Mouse (Mus musculus): ENCODE measurements around the gene Atoh8. TPM values are rescaled to one million over a fixed set of nuclear protein-coding genes. Genes with fewer than 3 reads are reported as not detected.
A peak's percentile ranks its signal among the peaks of the same experiment; 100 is the strongest.

Gene Atoh8
- total and polyA plus RNA-seq, 3 experiments, result 11.0 to 13.5 (median 12.7) TPM

DNA sequence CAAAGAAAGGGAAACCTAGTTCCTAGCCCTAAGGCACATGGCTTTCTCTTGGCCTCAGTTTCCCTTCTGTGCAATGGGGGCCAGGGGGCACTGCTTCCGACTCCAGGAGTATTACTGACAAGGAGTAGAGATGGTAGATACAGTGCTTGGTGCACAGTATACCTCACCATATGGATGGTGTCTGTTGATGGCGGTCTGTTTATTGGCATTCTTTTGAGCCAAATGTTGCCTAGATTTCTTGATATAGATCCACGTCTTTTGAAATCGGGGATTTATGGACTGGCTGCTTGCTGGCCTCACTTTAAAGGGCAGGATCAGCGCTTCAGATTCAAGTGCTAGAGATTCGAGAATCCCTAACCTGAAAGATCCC is 18.0 kb downstream of the Atoh8 start:
- no peaks in the 10 kb centered on the region for H3K27me3 ChIP-seq (ENCODE audit: control insufficient read depth, insufficient read depth, low read length)
- intact Hi-C loops (cut with DNase I), result loop anchor here (1.0 to 2.0 kb wide), 3 partner anchors 17 to 43 kb away; no protein-coding TSS in a partner anchor
- H3K27ac ChIP-seq, result peak overlapping the region; percentile 88
- H3K36me3 ChIP-seq (ENCODE audit: control insufficient read depth, insufficient read depth, low read length), result peaks cover 12% of the 10 kb centered on the region
- peak overlapping the region; percentile 24; the same call in 1 of the 2 replicates for H3K4me3 ChIP-seq
- TF ChIP-seq EP300 (IDR thresholded peaks at IDR 0.05; ENCODE audit: insufficient read depth, low read depth, low read length), result no peak
- TF ChIP-seq POLR2A (IDR thresholded peaks at IDR 0.05; ENCODE audit: insufficient read depth, low read depth, low read length), result no peak
- TF ChIP-seq CTCF (IDR thresholded peaks at IDR 0.05), result no peak
- peak overlapping the region; percentile 29; the same call in 1 of the 2 replicates for H3K9ac ChIP-seq (ENCODE audit: low read depth, low read length)
- WGBS, result 75% methylated on average over 6 of the region's 6 CpGs
- peaks cover 34% of the 10 kb centered on the region for H3K4me1 ChIP-seq (ENCODE audit: control insufficient read depth, insufficient read depth, low read length)
- no peaks in the 10 kb centered on the region for H3K79me2 ChIP-seq (replicated peaks; ENCODE audit: control insufficient read depth, insufficient read depth, low read length)
- no peak for DNase-seq

DNA sequence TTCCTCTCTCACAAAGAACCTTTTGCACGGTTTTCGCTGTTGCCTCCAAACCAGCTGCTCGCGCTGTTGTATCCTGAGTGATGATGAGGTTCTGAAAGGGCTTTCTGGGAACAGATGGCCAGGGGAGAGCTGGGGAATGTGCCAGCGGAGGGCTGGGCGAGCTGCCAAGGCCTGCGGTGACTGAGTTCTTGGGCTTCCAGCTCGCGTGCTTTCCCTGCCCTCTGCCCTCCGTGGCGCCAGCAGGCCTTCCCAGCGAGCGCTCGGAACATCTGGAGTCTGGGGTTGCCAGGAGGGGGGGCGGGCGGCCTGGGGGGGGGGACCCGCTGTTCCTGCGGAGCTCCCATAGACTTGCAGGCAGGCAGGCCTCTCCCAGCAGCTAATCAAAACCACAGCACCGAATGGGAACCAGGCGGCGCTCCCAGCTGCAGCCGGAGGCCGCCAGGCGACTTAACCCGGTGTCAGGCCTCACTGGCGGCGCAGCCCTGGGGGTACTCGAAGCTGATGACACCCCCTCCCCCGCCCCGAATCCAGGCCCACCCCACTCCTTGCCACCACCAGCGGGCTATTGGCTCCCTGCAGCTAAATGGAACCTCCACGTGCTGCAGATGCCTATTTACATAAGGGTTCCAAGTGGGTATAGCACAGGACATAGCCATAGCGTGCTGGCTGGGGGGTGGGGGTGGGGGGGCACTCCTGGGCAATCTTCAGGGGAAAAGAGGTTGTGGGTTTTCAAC is 18.5 kb downstream of the Atoh8 start:
- WGBS, result under 1% methylated on average over 33 of the region's 33 CpGs
- H3K4me3 ChIP-seq, result peak overlapping the region; percentile 24; the same call in 1 of the 2 replicates

DNA sequence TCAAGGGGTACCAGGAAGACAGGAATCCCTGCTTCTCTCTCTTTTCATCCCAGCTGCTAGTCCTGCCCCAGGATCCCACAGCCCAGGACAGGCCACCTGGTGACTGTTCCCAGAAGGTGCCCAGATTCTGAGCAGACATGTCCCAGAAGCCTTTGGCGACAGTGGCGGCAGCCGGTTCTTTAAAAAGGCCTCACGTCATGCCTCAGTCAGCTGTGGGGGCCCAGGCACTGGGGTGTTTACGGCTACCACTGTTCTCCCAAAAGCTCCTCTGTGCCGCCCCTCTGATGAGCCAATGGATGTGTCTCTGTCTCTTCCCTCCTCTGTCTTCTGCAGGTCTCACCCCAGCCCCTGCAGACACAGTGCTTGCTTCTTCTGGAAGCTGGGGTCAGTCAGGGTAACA is 19.8 kb downstream of the Atoh8 start:
- no peak overlapping the region for H3K4me3 ChIP-seq
- H3K79me2 ChIP-seq (replicated peaks; ENCODE audit: control insufficient read depth, insufficient read depth, low read length), result no peaks in the 10 kb centered on the region
- 64% methylated on average over 6 of the region's 6 CpGs for WGBS
- no peaks in the 10 kb centered on the region for H3K27me3 ChIP-seq (ENCODE audit: control insufficient read depth, insufficient read depth, low read length)
- H3K4me1 ChIP-seq (ENCODE audit: control insufficient read depth, insufficient read depth, low read length), result peaks cover 33% of the 10 kb centered on the region
- peak; percentile 26; the same call in 1 of the 2 replicates for TF ChIP-seq CTCF (IDR thresholded peaks at IDR 0.05)
- no peak for TF ChIP-seq EP300 (IDR thresholded peaks at IDR 0.05; ENCODE audit: insufficient read depth, low read depth, low read length)
- peak overlapping the region; percentile 15 for H3K9ac ChIP-seq (ENCODE audit: low read depth, low read length)
- peak; percentile 53 to 75 for DNase-seq
- intact Hi-C loops (cut with DNase I), result no loop called here
- peaks cover 12% of the 10 kb centered on the region for H3K36me3 ChIP-seq (ENCODE audit: control insufficient read depth, insufficient read depth, low read length)
- H3K27ac ChIP-seq, result peak overlapping the region; percentile 88

More for the DNA sequence above, 18.5 kb downstream of the Atoh8 start:
- intact Hi-C loops (cut with DNase I), result loop anchor here (1.0 to 2.0 kb wide), 4 partner anchors 16 to 44 kb away; no protein-coding TSS in a partner anchor
- H3K79me2 ChIP-seq (replicated peaks; ENCODE audit: control insufficient read depth, insufficient read depth, low read length), result no peaks in the 10 kb centered on the region
- peak; percentile 39; the same call in 1 of the 2 replicates for TF ChIP-seq POLR2A (IDR thresholded peaks at IDR 0.05; ENCODE audit: insufficient read depth, low read depth, low read length)
- TF ChIP-seq CTCF (IDR thresholded peaks at IDR 0.05), result peak; percentile 67
- TF ChIP-seq EP300 (IDR thresholded peaks at IDR 0.05; ENCODE audit: insufficient read depth, low read depth, low read length), result peak; percentile 99
- H3K27me3 ChIP-seq (ENCODE audit: control insufficient read depth, insufficient read depth, low read length), result no peaks in the 10 kb centered on the region
- peak; percentile 99 for DNase-seq
- H3K9ac ChIP-seq (ENCODE audit: low read depth, low read length), result peak overlapping the region; percentile 29; the same call in 1 of the 2 replicates
- peaks cover 32% of the 10 kb centered on the region for H3K4me1 ChIP-seq (ENCODE audit: control insufficient read depth, insufficient read depth, low read length)
- H3K27ac ChIP-seq, result peak overlapping the region; percentile 88
- H3K36me3 ChIP-seq (ENCODE audit: control insufficient read depth, insufficient read depth, low read length), result peaks cover 12% of the 10 kb centered on the region

DNA sequence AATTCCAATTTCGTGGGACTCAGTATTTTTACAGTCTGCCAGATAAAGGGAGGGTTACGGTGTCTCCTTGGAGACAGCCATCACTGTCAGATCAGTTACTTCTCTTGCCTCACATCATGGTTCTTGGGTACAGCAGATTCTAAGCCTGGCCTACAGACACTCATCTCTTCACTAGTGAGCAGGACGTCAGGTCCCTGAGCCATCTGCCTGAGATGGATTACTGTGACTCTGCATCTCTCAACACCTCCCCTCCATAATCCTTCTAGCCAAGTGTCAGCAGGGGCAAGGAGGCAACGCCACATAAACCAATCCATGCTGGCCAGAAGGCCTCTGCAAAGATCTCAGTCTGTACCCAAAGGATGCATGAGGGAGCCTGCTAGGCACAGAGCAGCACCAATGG is 24.0 kb downstream of the Atoh8 start:
- TF ChIP-seq EP300 (IDR thresholded peaks at IDR 0.05; ENCODE audit: insufficient read depth, low read depth, low read length), result no peak
- no peak for TF ChIP-seq POLR2A (IDR thresholded peaks at IDR 0.05; ENCODE audit: insufficient read depth, low read depth, low read length)
- TF ChIP-seq CTCF (IDR thresholded peaks at IDR 0.05), result no peak
- Histone ChIP-seq H3K27me3 (ENCODE audit: control insufficient read depth, insufficient read depth, low read length) (no peaks in the 10 kb centered on the region), H3K36me3 (ENCODE audit: control insufficient read depth, insufficient read depth, low read length) (peaks cover 5% of the 10 kb centered on the region), H3K27ac (no peak overlapping the region), H3K4me1 (ENCODE audit: control insufficient read depth, insufficient read depth, low read length) (peaks cover 18% of the 10 kb centered on the region), H3K4me3 (no peak overlapping the region), H3K79me2 (replicated peaks; ENCODE audit: control insufficient read depth, insufficient read depth, low read length) (no peaks in the 10 kb centered on the region), H3K9ac (ENCODE audit: low read depth, low read length) (no peak overlapping the region)
- intact Hi-C loops (cut with DNase I), result no loop called here
- WGBS, result 78% methylated on average over 4 of the region's 4 CpGs
- no peak for DNase-seq

DNA sequence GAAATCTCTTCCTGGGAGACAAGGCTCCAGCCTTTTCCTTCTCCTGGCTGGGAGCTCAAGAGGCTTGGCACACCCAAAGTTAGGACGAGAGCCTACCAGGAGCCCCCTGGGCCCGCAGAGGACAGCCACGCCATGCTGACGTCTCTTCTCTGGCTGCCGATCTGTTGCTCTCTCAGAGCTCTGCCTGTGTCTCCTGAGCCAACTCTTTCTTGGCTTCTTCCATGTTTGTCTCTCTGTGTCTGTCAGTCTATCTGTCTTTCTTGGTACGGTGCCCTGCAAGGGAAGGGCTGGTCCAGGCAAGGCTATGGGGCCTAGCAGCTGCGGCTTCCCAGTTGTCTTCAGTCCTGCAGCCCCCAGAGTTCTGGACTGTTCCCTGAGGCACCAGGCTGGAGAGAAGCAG is 24.6 kb downstream of the Atoh8 start:
- no peak for TF ChIP-seq CTCF (IDR thresholded peaks at IDR 0.05)
- no peak for TF ChIP-seq POLR2A (IDR thresholded peaks at IDR 0.05; ENCODE audit: insufficient read depth, low read depth, low read length)
- TF ChIP-seq EP300 (IDR thresholded peaks at IDR 0.05; ENCODE audit: insufficient read depth, low read depth, low read length), result no peak

DNA sequence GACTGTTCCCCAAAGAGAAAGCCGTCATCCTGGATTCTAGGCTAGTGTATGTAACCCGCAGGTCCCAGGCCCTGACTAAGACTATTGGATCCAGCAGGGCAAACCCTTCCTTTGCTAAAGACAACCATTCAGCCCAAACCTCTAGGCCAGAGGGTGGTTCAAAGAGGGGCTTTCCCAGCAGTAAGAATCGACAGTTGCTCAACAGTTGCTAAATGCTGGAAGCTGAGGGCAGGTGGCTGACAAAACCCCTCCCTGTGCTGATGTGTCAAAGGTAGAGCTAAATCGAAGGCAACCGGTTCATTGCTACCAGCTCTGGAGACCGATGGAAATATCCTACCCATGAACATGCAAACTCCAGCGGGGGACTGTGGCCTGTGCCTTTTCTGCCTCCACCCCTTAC is 25.6 kb downstream of the Atoh8 start:
- WGBS, result 92% methylated on average over 7 of the region's 7 CpGs
- TF ChIP-seq POLR2A (IDR thresholded peaks at IDR 0.05; ENCODE audit: insufficient read depth, low read depth, low read length) (no peak), CTCF (IDR thresholded peaks at IDR 0.05) (no peak), EP300 (IDR thresholded peaks at IDR 0.05; ENCODE audit: insufficient read depth, low read depth, low read length) (no peak)

More for the DNA sequence above, 24.6 kb downstream of the Atoh8 start:
- Histone ChIP-seq H3K4me1 (ENCODE audit: control insufficient read depth, insufficient read depth, low read length) (peaks cover 15% of the 10 kb centered on the region), H3K27me3 (ENCODE audit: control insufficient read depth, insufficient read depth, low read length) (no peaks in the 10 kb centered on the region), H3K27ac (peak overlapping the region; percentile 33), H3K9ac (ENCODE audit: low read depth, low read length) (no peak overlapping the region), H3K79me2 (replicated peaks; ENCODE audit: control insufficient read depth, insufficient read depth, low read length) (no peaks in the 10 kb centered on the region), H3K4me3 (no peak overlapping the region), H3K36me3 (ENCODE audit: control insufficient read depth, insufficient read depth, low read length) (peaks cover 2% of the 10 kb centered on the region)
- intact Hi-C loops (cut with DNase I), result no loop called here
- 48% methylated on average over 7 of the region's 7 CpGs for WGBS
- DNase-seq, result peak; percentile 63 to 77

More for the DNA sequence above, 25.6 kb downstream of the Atoh8 start:
- no peak overlapping the region for H3K9ac ChIP-seq (ENCODE audit: low read depth, low read length)
- H3K4me1 ChIP-seq (ENCODE audit: control insufficient read depth, insufficient read depth, low read length), result peaks cover 11% of the 10 kb centered on the region
- no peak for DNase-seq
- no peak overlapping the region for H3K4me3 ChIP-seq
- intact Hi-C loops (cut with DNase I), result no loop called here
- H3K36me3 ChIP-seq (ENCODE audit: control insufficient read depth, insufficient read depth, low read length), result no peaks in the 10 kb centered on the region
- H3K27ac ChIP-seq, result no peak overlapping the region
- no peaks in the 10 kb centered on the region for H3K27me3 ChIP-seq (ENCODE audit: control insufficient read depth, insufficient read depth, low read length)
- no peaks in the 10 kb centered on the region for H3K79me2 ChIP-seq (replicated peaks; ENCODE audit: control insufficient read depth, insufficient read depth, low read length)
